ENCODE assay signal across 29 mouse cellular contexts in genomic region chr10:83169554-83169953, GRCm38 (mm10).
"Had no signal": no experiment of that assay in that cellular context is flagged by ENCODE, and none has a peak within 500 bp of the region (broad histone marks: within the 10 kb centered on the region; RNA-seq: fewer than 3 reads in every experiment).

No protein-coding gene starts in this region.

- DNase-seq: heart, postnatal 4 days; kidney, adult 11 months; kidney, adult 18-20 months; kidney, adult 2 months; kidney, adult 8-10 months; kidney, adult 9 months; kidney, postnatal 14 days; kidney, postnatal 25 days; kidney, postnatal 36 days; kidney, postnatal 4 days; layer of hippocampus, adult 9-11 months; layer of hippocampus, postnatal 36 days had no signal

- H3K27ac ChIP-seq: heart, embryonic 13.5 days; heart, embryonic 15.5 days; hindbrain, embryonic 10.5 days; hindbrain, embryonic 12.5 days; hindbrain, embryonic 13.5 days; hindbrain, embryonic 14.5 days; hindbrain, embryonic 15.5 days; hindbrain, postnatal 0 days; intestine, embryonic 15.5 days; kidney, embryonic 15.5 days; kidney, postnatal 0 days; layer of hippocampus, adult 2 months; left cerebral cortex, adult 2 months had no signal

- H3K4me3 ChIP-seq: heart, embryonic 13.5 days; heart, embryonic 15.5 days; hindbrain, embryonic 10.5 days; hindbrain, embryonic 12.5 days; hindbrain, embryonic 13.5 days; hindbrain, embryonic 15.5 days; intestine, embryonic 15.5 days; kidney, embryonic 15.5 days; layer of hippocampus, adult 2 months; left cerebral cortex, adult 2 months had no signal

- H3K36me3 ChIP-seq: heart, embryonic 13.5 days; heart, embryonic 15.5 days; hindbrain, embryonic 10.5 days; hindbrain, embryonic 12.5 days; hindbrain, embryonic 13.5 days; hindbrain, embryonic 15.5 days; intestine, embryonic 15.5 days; kidney, embryonic 15.5 days had no signal

- ATAC-seq: hindbrain, embryonic 16.5 days; hindbrain, postnatal 0 days; inflammation-experienced regulatory T-cells, adult 6 months; intestine, embryonic 16.5 days; intestine, postnatal 0 days had no signal
